Mouse (Mus musculus) liver, embryonic 14.5 days (tissue): Measurements from ENCODE around the gene Acacb.

Experiments used
- CTCF ChIP-seq: IDR thresholded peaks from 2 replicates; pipeline ENCODE4 v1.5.1; 2016; ENCODE audit warnings: antibody characterized with exemption, low read depth, control low read depth
- EP300 ChIP-seq: IDR thresholded peaks from 2 replicates; pipeline ENCODE4 v1.6.1; 2016; ENCODE audit warnings: antibody characterized with exemption, low read depth

DNA sequence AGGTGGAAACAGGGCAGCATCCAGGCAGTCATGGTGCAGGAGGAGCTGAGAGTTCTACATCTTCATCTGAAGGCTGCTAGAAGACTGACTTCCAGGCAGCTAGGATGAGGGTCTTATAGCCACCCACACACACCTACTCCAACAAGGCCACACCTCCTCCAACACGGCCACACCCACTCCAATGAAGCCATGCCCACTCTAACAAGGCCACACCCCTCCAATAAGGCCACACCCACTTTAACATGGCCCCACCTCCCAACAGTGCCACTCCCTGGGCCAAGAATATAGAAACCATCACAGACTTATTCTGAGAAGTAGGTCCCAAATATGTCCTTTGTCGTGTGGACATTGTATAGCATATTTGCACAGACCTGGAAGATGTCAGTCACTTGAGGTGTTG, 59.8 kb downstream of the Acacb start:
- no peak for TF ChIP-seq CTCF
- TF ChIP-seq EP300 = no peak
